8 mouse cellular contexts compared by ENCODE assay signal in genomic region chr5:45449206-45449605, GRCm38 (mm10). TPM values are rescaled to one million over a fixed set of nuclear protein-coding genes. Genes with fewer than 3 reads are reported as not detected.
DNase-seq lines count a peak whose midpoint lies in the region; ATAC-seq and TF ChIP-seq lines count a peak whose summit lies in the region.

No protein-coding gene starts in this region.

- DNase-seq in kidney, adult 18-20 months = peak; percentile 32
- no peak for DNase-seq in kidney, adult 11 months
- peak; percentile 43 for DNase-seq in MEL-GATA-1-ER (ENCODE audit: extremely low read depth, low read depth)
- DNase-seq in liver, postnatal 0 days = peak; percentile 26
- no peak for DNase-seq in adrenal gland, postnatal 4 days (ENCODE audit: low spot score in 2 of 2)
- DNase-seq in left cerebral cortex, postnatal 36 days (ENCODE audit: low spot score in 2 of 2) = no peak
- DNase-seq in gastrocnemius, postnatal 4 days (ENCODE audit: low spot score in 2 of 2) = no peak

- H3K4me3 ChIP-seq in forebrain, embryonic 15.5 days = peak overlapping the region; percentile 73
- peak overlapping the region; percentile 69 for H3K4me3 ChIP-seq in liver, postnatal 0 days (ENCODE audit: low read depth, low read length)

- TF ChIP-seq EP300 in liver, postnatal 0 days (IDR thresholded peaks at IDR 0.05; ENCODE audit: low read depth) = no peak

- no peak overlapping the region for H3K27ac ChIP-seq in forebrain, embryonic 15.5 days (replicated peaks)
- peak overlapping the region; percentile 98 for H3K27ac ChIP-seq in liver, postnatal 0 days (ENCODE audit: low read depth)

- peak overlapping the region; percentile 95 for H3K4me2 ChIP-seq in forebrain, embryonic 15.5 days (replicated peaks)
- peak overlapping the region; percentile 88 for H3K4me2 ChIP-seq in liver, postnatal 0 days (ENCODE audit: low read depth, low read length)

- H3K4me1 ChIP-seq in forebrain, embryonic 15.5 days = peaks cover 14% of the 10 kb centered on the region
- H3K4me1 ChIP-seq in liver, postnatal 0 days (ENCODE audit: insufficient read depth) = peaks cover 10% of the 10 kb centered on the region

- H3K36me3 ChIP-seq in forebrain, embryonic 15.5 days = no peaks in the 10 kb centered on the region
- no peaks in the 10 kb centered on the region for H3K36me3 ChIP-seq in liver, postnatal 0 days (replicated peaks; ENCODE audit: insufficient read depth, low read length)

- H3K27me3 ChIP-seq in forebrain, embryonic 15.5 days = no peaks in the 10 kb centered on the region
- H3K27me3 ChIP-seq in liver, postnatal 0 days (ENCODE audit: insufficient read depth, low read length) = no peaks in the 10 kb centered on the region

- peak overlapping the region; percentile 67 for H3K9ac ChIP-seq in forebrain, embryonic 15.5 days (replicated peaks)
- peak overlapping the region; percentile 79 for H3K9ac ChIP-seq in liver, postnatal 0 days (replicated peaks)

- no peak for TF ChIP-seq CTCF in liver, postnatal 0 days (IDR thresholded peaks at IDR 0.05; ENCODE audit: low read depth)

- WGBS in forebrain, embryonic 15.5 days = 2% methylated on average over 8 of the region's 8 CpGs
- WGBS in liver, postnatal 0 days (ENCODE audit: insufficient replicate concordance) = 1% methylated on average over 8 of the region's 8 CpGs

- H3K9me3 ChIP-seq in forebrain, embryonic 15.5 days = no peaks in the 10 kb centered on the region
- H3K9me3 ChIP-seq in liver, postnatal 0 days (ENCODE audit: low read length) = no peaks in the 10 kb centered on the region

- no peak for ATAC-seq in forebrain, embryonic 15.5 days (replicated peaks)
- ATAC-seq in liver, postnatal 0 days = no peak

- intact Hi-C loops in left cerebral cortex, postnatal 36 days (cut with DNase I) = no loop called here

RNA-seq across cellular contexts. Expression of gene Qdpr, which starts 0.8 kb away (rescaled TPM):
- 107 and 110 TPM in 2 replicates for polyA plus RNA-seq in forebrain, embryonic 15.5 days (2015; fragmentation: Nextera tagmentation; extraction: Ambion mirVana)
- polyA plus RNA-seq in liver, postnatal 0 days (2015; fragmentation: Nextera tagmentation; extraction: Ambion mirVana) = 202 and 206 TPM in 2 replicates
- total RNA-seq in adrenal gland, postnatal 4 days (2021) = 100 to 1,000 TPM; 157 to 158 TPM
- total RNA-seq in left cerebral cortex, postnatal 36 days (2021) = 100 to 1,000 TPM; 111 to 158 TPM
- 100 to 1,000 TPM; 118 to 124 TPM for total RNA-seq in gastrocnemius, postnatal 4 days (2021)

RNA-seq across cellular contexts. Expression of gene Clrn2, which starts 4.3 kb away (rescaled TPM):
- polyA plus RNA-seq in forebrain, embryonic 15.5 days (2015; fragmentation: Nextera tagmentation; extraction: Ambion mirVana) = 0.20 and 0.37 TPM in 2 replicates
- not detected in 2 replicates for polyA plus RNA-seq in liver, postnatal 0 days (2015; fragmentation: Nextera tagmentation; extraction: Ambion mirVana)
- total RNA-seq in adrenal gland, postnatal 4 days (2021) = not detected
- 1 to 10 TPM in 1 of 2 experiments, under 1 TPM in 1; 0.91 to 1.2 TPM for total RNA-seq in left cerebral cortex, postnatal 36 days (2021)
- not detected for total RNA-seq in gastrocnemius, postnatal 4 days (2021)

RNA-seq across cellular contexts. Expression of gene Lap3, which starts 44.0 kb away (rescaled TPM):
- 36.5 and 40.6 TPM in 2 replicates for polyA plus RNA-seq in forebrain, embryonic 15.5 days (2015; fragmentation: Nextera tagmentation; extraction: Ambion mirVana)
- polyA plus RNA-seq in liver, postnatal 0 days (2015; fragmentation: Nextera tagmentation; extraction: Ambion mirVana) = 50.3 and 50.8 TPM in 2 replicates
- total RNA-seq in adrenal gland, postnatal 4 days (2021) = 10 to 100 TPM; 84.4 to 84.7 TPM
- total RNA-seq in left cerebral cortex, postnatal 36 days (2021) = 10 to 100 TPM; 50.4 to 53.7 TPM
- 10 to 100 TPM; 71.6 to 79.9 TPM for total RNA-seq in gastrocnemius, postnatal 4 days (2021)

Comparison
In these comparisons a context has a peak if more than half of its experiments do, and no peak if none do; other contexts are left out.
1. DNase-seq: peak in kidney, adult 18-20 months (single experiment), MEL-GATA-1-ER (single experiment) and liver, postnatal 0 days (single experiment); none in kidney, adult 11 months (single experiment), adrenal gland, postnatal 4 days (0 of 2), left cerebral cortex, postnatal 36 days (0 of 2) and gastrocnemius, postnatal 4 days (0 of 2).